Mouse (Mus musculus) heart, postnatal 25 days (tissue): ENCODE measurements around the gene Tex36. TPM values are rescaled to one million over a fixed set of nuclear protein-coding genes. Genes with fewer than 3 reads are reported as not detected.

Experiments used
- DNase-seq: peaks from one replicate; pipeline ENCODE4 v3.0.0; 2022; ENCODE audit warnings: low spot score
- intact Hi-C: fragments of 180-260 bp; cut with DNase I; formaldehyde crosslinking; loops from one replicate; pipeline ENCODE4 v1.15.1; 2025
- total RNA-seq, 2 experiments: library from RNA; stranded (reverse); gene quantifications; 2 replicates each; pipeline ENCODE4 v1.2.3; 2021

Gene Tex36
- total RNA-seq, 2 experiments from 2014 or later = not detected

DNA sequence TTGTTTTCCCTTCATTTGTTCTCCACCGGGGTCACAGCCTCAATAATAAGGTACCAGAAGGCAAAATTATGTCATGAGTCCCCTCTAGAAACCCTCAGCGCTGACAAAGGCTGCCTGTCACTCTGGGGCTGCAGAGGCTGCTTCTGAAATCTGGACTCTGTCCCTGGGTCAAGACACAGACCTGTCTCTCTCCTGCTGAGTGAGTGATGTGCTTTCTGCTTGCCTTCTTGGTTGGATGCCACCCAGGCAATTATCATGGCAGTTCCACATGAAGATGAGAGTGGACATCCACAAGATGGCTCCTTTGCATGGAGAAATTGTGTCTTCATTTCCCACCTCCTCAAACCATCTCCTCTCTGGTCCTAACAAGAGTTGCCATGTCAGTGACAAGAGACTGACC lies 1.2 kb upstream of the Tex36 start:
- intact Hi-C loops = no loop called here
- DNase-seq = no peak

DNA sequence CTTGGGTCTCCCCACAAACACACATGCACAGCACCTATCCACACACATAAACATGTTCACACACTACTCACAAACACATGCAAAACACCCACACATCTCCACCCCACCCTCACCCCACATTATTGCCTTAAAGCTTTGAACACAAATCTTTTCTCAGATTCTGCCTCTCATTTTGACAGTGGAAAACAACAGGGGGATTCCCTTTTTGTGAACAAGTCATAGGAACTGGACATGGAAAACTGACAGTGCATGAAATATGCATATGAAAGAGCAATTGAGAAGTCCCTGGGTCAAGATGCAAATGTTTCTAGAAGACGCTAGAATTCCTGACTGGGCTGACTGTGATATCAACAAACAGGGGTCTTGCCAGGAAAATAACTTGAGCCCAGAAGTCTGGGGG lies 1.4 kb downstream of the Tex36 start:
- intact Hi-C loops = no loop called here
- DNase-seq = no peak

GRCm38 (mm10) chr7:133591750-133592149 lies 10.2 kb downstream of the Tex36 start:
- DNase-seq = no peak
- intact Hi-C loops = no loop called here

DNA sequence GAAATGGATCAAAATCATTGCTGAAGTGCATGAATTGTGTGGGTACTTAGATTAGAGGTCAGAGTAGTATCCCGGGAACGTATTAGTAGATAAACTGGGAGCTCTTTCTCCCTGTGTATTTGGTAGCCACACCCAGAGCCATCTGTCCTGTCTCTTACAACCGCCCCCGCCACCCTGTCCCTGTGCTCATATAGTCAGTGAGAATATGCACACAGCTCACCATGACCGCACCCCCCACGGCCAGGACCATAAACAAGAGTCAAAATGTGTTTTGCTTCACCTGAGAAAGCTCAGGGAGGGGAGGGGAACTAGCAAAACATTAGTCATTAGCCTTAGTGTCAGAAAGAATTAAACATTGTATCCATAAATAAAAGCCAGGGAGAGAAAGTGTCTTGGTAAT lies 18.7 kb downstream of the Tex36 start:
- intact Hi-C loops = no loop called here

GRCm38 (mm10) chr7:133580296-133580640 lies 21.7 kb downstream of the Tex36 start:
- intact Hi-C loops = no loop called here
- no peak for DNase-seq

More for the DNA sequence above, 18.7 kb downstream of the Tex36 start:
- no peak for DNase-seq

DNA sequence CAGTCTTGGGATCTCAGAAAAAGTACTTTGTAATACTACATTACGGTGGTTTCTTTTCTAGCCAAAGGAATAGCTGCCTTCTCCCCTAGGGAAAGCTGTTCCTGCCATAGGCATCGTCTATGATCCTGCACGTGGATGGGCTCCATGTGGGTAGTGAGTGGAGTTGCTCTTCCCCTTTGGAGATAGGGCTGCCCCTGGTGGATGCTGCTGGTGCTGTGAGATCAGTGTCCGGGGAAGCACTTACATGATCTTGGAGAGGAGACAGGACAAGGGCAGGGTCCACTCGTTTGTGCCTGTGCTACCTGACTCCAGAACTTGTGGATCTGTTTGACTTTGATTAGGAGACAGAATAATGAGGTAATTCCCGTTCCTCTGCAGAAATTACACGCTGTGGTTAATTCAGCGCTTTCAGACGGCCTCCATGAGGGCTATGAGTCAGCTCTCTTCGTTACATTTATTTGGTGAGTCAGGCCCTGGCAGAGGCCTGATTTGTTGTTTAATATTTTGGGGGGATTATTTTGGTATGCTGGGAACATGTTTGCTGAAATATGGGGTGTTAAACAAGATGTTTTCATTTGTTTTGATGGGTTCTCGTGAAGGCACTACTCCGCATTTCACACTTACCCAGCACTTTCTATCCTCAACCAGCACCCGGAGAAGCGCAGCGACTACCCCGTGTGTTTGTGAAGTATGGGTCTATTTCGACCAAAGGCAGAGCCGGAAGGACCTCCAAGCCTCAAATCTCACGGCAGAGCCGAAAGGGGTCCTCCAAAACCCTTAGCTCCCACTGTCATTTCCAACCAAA lies 22.3 kb downstream of the Tex36 start:
- no peak for DNase-seq
- intact Hi-C loops = no loop called here

GRCm38 (mm10) chr7:133576825-133577224 lies 25.1 kb downstream of the Tex36 start:
- intact Hi-C loops = no loop called here
- no peak for DNase-seq

GRCm38 (mm10) chr7:133576281-133576680 lies 25.7 kb downstream of the Tex36 start:
- no peak for DNase-seq
- intact Hi-C loops = no loop called here

GRCm38 (mm10) chr7:133571927-133572326 lies 30.0 kb downstream of the Tex36 start:
- intact Hi-C loops = no loop called here
- DNase-seq = no peak

DNA sequence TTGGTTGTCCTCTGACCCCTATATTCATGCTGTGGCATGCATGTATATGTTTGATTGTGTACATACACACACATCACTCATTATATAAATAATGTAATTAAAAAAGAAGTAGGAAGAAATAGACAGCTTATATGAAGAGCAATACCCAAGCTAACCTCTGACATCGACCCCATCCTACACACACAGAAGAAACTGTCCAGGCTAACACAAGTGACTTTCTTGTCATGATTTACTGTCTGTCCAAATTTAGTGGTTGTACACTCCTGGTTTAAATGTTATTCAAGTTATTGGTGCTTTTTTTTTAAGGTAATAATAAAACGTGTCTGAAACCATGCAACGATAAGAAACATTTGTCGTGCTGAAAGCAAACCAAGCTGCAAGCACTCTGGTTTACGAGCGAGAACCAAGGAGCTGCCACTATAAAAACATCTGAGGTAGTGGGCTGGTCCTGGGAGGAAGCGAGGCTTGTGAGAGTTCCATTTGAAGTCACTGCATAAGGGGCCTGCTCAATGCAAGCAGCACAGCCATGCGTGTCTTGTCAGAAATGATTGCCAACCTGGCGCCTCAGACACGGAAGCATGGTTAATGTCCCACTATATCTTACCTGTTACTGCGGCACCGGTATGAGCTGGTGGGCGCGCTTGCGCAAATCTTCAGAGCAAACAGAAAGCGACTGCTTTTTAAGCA lies 32.6 kb downstream of the Tex36 start:
- no peak for DNase-seq
- intact Hi-C loops = no loop called here

- intact Hi-C loops = no loop called here
- DNase-seq = no peak
Observed at GRCm38 (mm10) chr7:133564600-133564999, 37.4 kb downstream of the Tex36 start.

DNA sequence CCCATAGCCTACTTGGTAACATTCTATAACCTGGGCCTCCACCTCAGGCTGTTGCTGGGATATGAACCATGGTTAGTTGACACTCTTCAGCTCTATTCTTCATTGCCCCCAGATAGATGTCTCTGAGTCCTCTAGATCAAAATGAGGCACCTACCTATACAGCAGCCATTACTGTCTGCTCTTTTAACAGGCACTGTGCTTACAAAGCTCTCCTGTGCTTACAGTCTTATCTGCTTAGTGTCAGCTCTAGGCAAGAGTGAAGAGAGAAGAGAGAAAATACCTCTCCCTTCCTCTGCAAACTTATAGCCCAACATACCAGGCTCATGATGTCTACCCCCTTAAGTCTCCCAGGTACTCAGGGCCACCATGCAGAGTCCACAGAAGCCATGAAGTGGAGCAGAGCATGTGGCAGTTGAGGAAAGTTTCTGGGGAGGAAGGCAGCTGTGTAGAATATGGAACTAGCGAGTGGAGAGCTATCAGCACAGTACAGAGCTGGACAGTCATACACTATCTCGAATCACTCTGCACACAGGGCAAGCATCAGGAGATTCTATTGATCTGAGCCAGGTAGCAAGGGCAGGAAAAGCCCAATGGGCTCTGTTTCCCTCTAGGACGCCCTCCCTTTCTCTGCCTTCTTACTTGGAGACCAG lies 38.7 kb downstream of the Tex36 start:
- DNase-seq = no peak
- intact Hi-C loops = no loop called here

DNA sequence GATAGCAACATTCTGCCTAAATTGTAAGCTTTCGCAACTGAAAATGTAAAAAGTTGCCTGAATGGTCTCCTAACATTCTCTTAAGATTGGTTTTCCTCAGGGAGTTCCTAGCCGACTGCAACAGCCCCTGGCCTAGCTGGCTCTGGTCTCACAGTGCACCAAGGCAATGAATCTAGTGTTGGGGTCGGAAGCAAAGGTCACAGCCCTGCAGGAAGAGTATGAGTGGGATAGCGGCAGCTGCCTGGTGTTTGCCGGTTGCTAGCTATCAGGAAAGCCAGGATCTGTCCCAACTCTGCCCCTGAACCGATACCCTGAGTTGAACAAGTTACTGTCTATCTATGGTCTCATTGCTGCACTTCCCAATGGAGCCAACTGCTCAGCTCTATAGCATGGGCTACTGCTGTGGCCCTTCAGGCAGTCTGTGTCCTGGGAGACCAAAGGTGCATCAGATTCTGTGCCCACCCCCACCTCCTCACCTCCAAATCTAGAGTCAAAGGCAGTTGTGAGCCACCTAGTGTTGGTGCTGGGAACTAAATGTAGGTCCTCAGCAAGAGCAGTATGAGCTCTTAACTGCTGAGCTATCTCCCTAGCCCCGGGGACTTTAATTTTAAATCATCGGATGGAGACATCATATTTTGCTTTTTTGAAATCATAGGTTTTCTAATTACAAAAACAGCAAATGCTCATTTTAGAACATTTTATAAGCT lies 46.0 kb downstream of the Tex36 start:
- DNase-seq = no peak
- intact Hi-C loops = loop anchor here (10.0 kb wide), 1 partner anchor 521 kb away; no protein-coding TSS in a partner anchor

GRCm38 (mm10) chr7:133552306-133552991 lies 49.5 kb downstream of the Tex36 start:
- intact Hi-C loops = loop anchor here (10.0 kb wide), 1 partner anchor 518 kb away; no protein-coding TSS in a partner anchor
- DNase-seq = no peak

GRCm38 (mm10) chr7:133551000-133551399 lies 51.0 kb downstream of the Tex36 start:
- no peak for DNase-seq
- intact Hi-C loops = loop anchor here (10.0 kb wide), 1 partner anchor 516 kb away; no protein-coding TSS in a partner anchor

- intact Hi-C loops = no loop called here
- no peak for DNase-seq
Observed at GRCm38 (mm10) chr7:133548434-133548833, 53.5 kb downstream of the Tex36 start.

DNA sequence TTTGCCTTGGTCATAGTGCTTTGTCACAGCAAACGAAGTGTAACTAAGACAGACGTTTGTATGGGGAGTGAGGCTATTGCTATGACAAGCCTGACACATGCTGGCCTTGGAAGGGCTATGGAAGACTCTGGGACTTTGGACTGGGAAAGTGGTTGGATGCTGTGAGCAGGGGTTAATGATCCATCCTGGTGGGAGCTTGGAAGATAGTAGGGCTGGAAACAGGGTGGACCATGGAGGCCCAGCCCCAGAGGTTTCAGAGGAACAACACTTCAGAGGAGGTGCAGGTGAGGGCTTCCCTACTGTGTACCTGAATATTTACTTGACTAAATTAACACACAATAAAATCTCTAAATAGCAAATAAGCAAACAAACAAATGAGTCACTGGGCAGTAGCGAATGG lies 56.3 kb downstream of the Tex36 start:
- intact Hi-C loops = no loop called here

DNA sequence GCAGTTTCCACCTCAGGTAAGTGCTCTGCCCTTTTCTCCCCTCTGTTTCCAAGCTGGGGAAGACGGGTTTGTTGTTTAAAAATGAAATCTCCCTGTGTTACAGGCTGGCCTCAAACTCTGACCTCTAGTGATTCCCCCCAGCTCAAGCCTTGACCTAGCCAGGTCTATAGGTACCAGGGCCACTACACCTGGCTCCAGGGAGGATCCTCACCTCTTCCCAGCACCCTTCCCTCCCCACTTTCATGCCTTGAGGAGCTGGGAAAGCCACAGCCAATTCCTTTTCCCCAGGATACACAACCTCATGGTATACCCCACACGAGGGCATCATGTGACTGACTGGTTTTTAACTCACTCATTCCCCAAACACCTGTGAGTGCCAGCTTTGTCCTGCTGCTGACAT lies 57.0 kb downstream of the Tex36 start:
- no peak for DNase-seq
- intact Hi-C loops = no loop called here

More for the DNA sequence above, 56.3 kb downstream of the Tex36 start:
- DNase-seq = no peak

DNA sequence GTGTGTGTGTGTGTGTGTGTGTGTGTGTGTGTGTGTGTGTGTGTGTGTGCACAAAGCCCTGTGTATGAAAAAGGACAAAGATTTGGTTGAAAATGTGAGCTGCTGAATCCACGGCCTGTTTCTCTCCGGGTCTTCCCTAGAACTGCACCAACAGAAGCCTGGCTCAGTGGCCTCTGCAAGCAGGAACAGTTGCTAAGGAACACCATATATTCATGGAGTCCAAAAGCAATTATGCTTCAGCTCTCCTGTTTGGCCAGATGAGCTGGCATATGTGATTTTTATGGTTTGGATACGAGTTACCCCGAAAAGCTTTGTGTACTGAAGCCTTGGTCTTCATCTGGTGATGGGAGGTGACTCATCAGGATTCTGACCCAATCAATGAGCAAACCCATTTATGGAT lies 58.8 kb downstream of the Tex36 start:
- intact Hi-C loops = no loop called here
- no peak for DNase-seq

DNA sequence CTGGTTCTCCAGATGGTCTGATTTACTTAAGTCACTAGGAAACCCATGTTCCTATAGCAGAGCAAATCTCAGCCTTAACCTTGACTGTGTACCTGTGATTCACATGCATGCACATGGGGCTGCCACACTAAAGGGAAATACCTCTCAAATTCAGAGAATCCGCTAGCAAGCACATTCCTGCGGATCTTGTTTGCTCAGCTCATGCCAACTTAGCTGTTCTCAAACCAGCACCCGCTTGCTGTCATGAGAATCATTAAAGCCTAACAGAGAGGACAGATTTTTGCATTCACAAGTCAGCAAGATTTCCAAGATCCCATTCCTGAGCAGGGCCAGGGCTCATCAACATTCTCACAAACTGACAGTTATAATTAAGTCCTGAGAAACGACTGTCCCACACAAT lies 64.6 kb downstream of the Tex36 start:
- no peak for DNase-seq
- intact Hi-C loops = no loop called here
